Mouse (Mus musculus) kidney, embryonic 14.5 days (tissue): Measurements from ENCODE around the gene Prmt7. TPM values are rescaled to one million over a fixed set of nuclear protein-coding genes. Genes with fewer than 3 reads are reported as not detected.
A peak's percentile ranks its signal among the peaks of the same experiment; 100 is the strongest.

Source experiments
- ATAC-seq: fragments of 200-750 bp; cut with Nextera tagmentation; 2 replicates; pipeline ENCODE4 v1.8.0; 2017; ENCODE audit warnings: moderate number of reproducible peaks, mild to moderate bottlenecking, moderate TSS enrichment, moderate library complexity; ENCODE audit not compliant: low FRiP score, low TSS enrichment
- H3K27ac ChIP-seq: fragments of 300-500 bp; sonication (generic); 2 replicates; pipeline ENCODE4 v1.5.1; 2014; ENCODE audit warnings: low read depth, mild to moderate bottlenecking, low read length, moderate library complexity, mixed read lengths
- H3K27me3 ChIP-seq: fragments of 300-500 bp; sonication (generic); 2 replicates; pipeline ENCODE4 v1.6.1; 2014; ENCODE audit warnings: mild to moderate bottlenecking, low read length; ENCODE audit not compliant: control insufficient read depth, insufficient read depth
- H3K36me3 ChIP-seq: fragments of 300-500 bp; sonication (generic); 2 replicates; pipeline ENCODE4 v1.6.1; 2014; ENCODE audit warnings: low read length, mixed read lengths; ENCODE audit not compliant: control insufficient read depth, insufficient read depth
- H3K4me1 ChIP-seq: fragments of 300-500 bp; sonication (generic); 2 replicates; pipeline ENCODE4 v1.6.1; 2014; ENCODE audit warnings: low read length, mixed read lengths; ENCODE audit not compliant: control insufficient read depth, insufficient read depth
- H3K4me2 ChIP-seq: fragments of 300-500 bp; sonication (generic); replicated peaks from 2 replicates; pipeline ENCODE4 v1.6.1; 2014; ENCODE audit warnings: low read depth, mild to moderate bottlenecking, low read length
- H3K4me3 ChIP-seq: fragments of 300-500 bp; sonication (generic); 2 replicates; pipeline ENCODE4 v1.5.1; 2014; ENCODE audit warnings: mild to moderate bottlenecking, low read length
- H3K9ac ChIP-seq: fragments of 300-500 bp; sonication (generic); 2 replicates; pipeline ENCODE4 v1.6.1; 2014; ENCODE audit warnings: low read depth, mild to moderate bottlenecking, low read length, moderate library complexity
- H3K9me3 ChIP-seq: fragments of 300-500 bp; sonication (generic); 2 replicates; pipeline ENCODE4 v1.6.1; 2016; ENCODE audit warnings: low read length; ENCODE audit not compliant: control insufficient read depth
- WGBS: fragments of 180-500 bp; shearing (Covaris S2); extraction: QIAGEN DNeasy Blood & Tissue Kit; methylation state at CpG from one replicate; pipeline ENCODE4 v1.1.7; 2014; 5-methylcytosine and 5-hydroxymethylcytosine counted together
- polyA plus RNA-seq: library from polyadenylated mRNA; unstranded; fragments of >200 nt; fragmentation: Nextera tagmentation; extraction: Ambion mirVana; gene quantifications from 2 replicates; pipeline ENCODE4 v1.2.1, GENCODE M21; 2014

The Prmt7 gene
- polyA plus RNA-seq, 1 experiment from 2014 or later = 59.1 TPM

DNA sequence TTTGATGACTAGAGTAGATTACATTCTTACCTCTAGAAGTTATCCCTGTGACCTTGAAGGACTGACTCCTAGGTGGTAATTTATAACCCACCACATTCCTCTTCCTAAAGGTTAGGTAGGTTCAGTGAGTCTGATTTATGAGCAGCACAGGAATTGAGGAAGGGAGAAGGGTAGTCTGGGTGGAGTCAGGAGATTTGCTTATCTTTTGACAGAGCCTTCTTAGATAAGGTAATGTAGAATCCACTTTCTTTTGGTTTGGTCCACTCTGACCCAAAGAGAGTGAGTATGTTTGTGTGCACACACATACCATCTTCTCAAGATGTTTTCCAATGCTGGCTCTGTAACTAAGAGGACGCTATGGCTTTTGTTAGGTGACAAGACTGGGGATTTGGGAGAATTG, 33.1 kb upstream of the Prmt7 start:
- WGBS = 76% methylated on average over 1 of the region's 1 CpGs
- no peak for ATAC-seq
- Histone ChIP-seq H3K36me3 (peaks cover 12% of the 10 kb centered on the region), H3K27ac (no peak overlapping the region), H3K27me3 (no peaks in the 10 kb centered on the region), H3K4me2 (no peak overlapping the region), H3K9me3 (no peaks in the 10 kb centered on the region), H3K9ac (no peak overlapping the region), H3K4me3 (no peak overlapping the region), H3K4me1 (0 out of 2 replicates have a peak, but pooled peaks cover 5% of the 10 kb centered on the region)

DNA sequence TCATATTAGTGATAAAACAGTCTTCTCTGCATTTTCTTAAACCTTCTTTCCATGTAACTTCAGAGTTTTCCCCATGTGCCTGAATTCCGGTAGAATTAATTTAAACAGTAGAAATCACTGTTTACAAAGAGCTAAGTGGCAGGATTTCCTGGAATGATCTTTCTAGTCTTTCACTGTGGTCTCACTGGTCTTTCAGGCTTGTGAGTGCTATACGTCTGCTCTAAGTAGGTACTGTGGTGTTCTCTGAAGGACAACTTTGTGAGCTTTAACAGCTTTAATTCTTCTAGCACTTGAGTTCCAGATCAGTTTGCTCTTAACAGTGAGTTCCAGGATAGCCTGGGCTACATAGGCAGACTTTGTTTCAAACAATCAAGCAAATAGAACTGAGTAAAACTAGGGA, 32.3 kb upstream of the Prmt7 start:
- no peaks in the 10 kb centered on the region for H3K27me3 ChIP-seq
- no peak overlapping the region for H3K4me3 ChIP-seq
- ATAC-seq = no peak
- WGBS = 80% methylated on average over 2 of the region's 2 CpGs
- no peak overlapping the region for H3K9ac ChIP-seq
- H3K4me1 ChIP-seq = 0 out of 2 replicates have a peak, but pooled peaks cover 5% of the 10 kb centered on the region
- no peak overlapping the region for H3K4me2 ChIP-seq
- H3K9me3 ChIP-seq = no peaks in the 10 kb centered on the region
- H3K27ac ChIP-seq = no peak overlapping the region
- peaks cover 14% of the 10 kb centered on the region for H3K36me3 ChIP-seq

DNA sequence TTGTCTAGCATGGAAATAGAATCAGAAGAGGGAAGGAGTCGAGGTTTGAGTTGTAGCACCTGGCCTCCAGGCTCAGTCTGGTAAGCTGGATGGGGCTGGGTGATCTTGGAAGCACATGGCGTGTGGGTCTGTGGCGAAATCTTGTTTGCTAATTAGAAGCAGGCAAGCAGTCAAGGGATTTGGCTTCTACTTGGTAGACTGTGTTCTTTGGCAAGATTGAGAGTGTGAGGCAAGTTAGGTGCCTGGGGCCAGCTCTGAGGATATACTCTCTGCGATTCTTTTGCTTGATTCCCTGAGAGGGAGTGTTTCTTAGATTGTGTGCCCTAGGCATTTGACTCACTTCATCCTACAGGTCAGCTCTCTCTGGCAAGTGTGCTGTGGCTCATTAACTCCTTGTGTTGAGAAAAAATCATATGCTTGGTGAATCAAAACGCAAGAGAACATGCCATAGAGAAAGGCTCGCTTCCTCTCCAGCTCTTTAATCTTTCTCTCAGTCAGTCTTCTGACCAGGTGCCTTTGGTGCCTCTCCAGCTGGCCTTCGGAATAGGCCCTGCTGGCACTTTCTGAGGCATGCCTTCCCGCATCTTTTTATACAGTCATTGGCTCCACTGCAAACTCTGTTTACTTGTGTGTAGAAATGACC, 25.0 kb upstream of the Prmt7 start:
- ATAC-seq = no peak

DNA sequence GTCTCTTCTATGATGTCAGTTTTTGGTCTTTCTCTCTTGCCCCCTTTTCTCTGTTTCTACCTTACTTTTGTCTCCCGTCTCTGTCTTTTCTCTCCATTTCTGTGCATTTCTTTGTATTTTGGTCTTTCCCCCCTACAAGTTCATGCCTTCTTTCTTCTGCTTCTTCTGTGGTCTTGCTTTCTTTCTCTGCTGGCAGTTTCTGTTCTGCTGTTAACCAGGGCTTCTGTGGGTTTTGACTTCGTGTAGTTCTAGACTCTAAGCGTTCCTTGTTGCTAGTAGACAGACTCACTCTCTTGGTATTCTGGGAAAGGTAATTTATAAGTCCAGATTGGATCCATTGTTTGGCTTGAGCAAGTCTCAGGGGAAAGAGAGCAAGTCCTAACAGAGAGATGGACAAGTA, 24.3 kb upstream of the Prmt7 start:
- Histone ChIP-seq H3K4me2 (no peak overlapping the region), H3K9ac (no peak overlapping the region), H3K4me3 (no peak overlapping the region), H3K4me1 (peaks cover 10% of the 10 kb centered on the region; the same call in 1 of the 2 replicates), H3K9me3 (no peaks in the 10 kb centered on the region), H3K36me3 (peaks cover 23% of the 10 kb centered on the region), H3K27me3 (no peaks in the 10 kb centered on the region), H3K27ac (no peak overlapping the region)
- ATAC-seq = no peak
- 98% methylated on average over 3 of the region's 3 CpGs for WGBS

More for the DNA sequence above, 25.0 kb upstream of the Prmt7 start:
- no peak overlapping the region for H3K9ac ChIP-seq
- H3K36me3 ChIP-seq = peaks cover 20% of the 10 kb centered on the region
- 61% methylated on average over 8 of the region's 8 CpGs for WGBS
- H3K9me3 ChIP-seq = no peaks in the 10 kb centered on the region
- no peak overlapping the region for H3K4me3 ChIP-seq
- no peak overlapping the region for H3K4me2 ChIP-seq
- H3K27ac ChIP-seq = no peak overlapping the region
- H3K27me3 ChIP-seq = no peaks in the 10 kb centered on the region
- peaks cover 10% of the 10 kb centered on the region; the same call in 1 of the 2 replicates for H3K4me1 ChIP-seq

DNA sequence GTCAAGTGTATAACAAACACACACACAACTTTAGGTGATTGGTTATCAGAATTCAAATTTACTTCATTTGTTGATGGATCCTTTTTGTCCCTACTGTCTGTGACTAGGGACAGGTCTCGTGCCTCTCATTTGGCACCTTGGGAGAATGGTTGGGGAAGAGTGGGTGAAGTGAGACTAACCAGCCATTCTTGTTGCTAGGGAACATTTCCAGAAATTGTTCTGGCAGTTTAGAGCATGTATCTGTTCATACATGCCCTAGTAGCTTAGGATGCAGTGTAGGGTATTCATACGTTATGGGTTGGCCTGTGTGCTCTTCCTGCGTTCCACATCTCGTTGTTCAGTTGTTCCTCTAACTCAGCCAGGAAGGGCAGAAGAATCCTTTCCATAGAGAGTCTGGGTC, 21.6 kb upstream of the Prmt7 start:
- Histone ChIP-seq H3K4me3 (no peak overlapping the region), H3K36me3 (peaks cover 38% of the 10 kb centered on the region), H3K4me2 (no peak overlapping the region), H3K27ac (no peak overlapping the region), H3K9ac (no peak overlapping the region), H3K27me3 (no peaks in the 10 kb centered on the region), H3K4me1 (peaks cover 10% of the 10 kb centered on the region; the same call in 1 of the 2 replicates), H3K9me3 (no peaks in the 10 kb centered on the region)
- no peak for ATAC-seq
- 95% methylated on average over 4 of the region's 4 CpGs for WGBS

DNA sequence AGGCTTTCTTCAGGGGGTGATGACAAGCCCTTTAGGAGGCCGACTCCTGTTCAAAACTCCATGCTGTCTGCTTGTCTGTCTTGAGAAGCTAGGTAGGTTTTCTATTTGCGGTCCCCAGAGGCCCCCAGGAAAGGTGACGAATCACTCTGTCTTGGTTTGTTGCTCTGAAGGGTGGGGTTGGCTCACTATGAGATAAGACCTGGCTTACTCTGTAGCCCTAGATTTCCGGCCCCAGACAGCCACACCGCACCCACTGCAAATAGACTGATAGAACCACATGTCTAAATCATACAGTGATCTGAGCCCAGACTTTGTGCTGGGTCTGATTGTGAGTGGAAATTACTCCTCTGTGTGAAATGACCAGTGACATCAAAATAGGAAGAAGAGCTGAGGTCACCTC, 19.1 kb upstream of the Prmt7 start:
- H3K27me3 ChIP-seq = no peaks in the 10 kb centered on the region
- ATAC-seq = no peak
- peaks cover 60% of the 10 kb centered on the region for H3K36me3 ChIP-seq
- H3K4me3 ChIP-seq = no peak overlapping the region
- no peak overlapping the region for H3K4me2 ChIP-seq
- H3K4me1 ChIP-seq = no peaks in the 10 kb centered on the region
- H3K27ac ChIP-seq = no peak overlapping the region
- H3K9me3 ChIP-seq = no peaks in the 10 kb centered on the region
- no peak overlapping the region for H3K9ac ChIP-seq
- 91% methylated on average over 5 of the region's 5 CpGs for WGBS

DNA sequence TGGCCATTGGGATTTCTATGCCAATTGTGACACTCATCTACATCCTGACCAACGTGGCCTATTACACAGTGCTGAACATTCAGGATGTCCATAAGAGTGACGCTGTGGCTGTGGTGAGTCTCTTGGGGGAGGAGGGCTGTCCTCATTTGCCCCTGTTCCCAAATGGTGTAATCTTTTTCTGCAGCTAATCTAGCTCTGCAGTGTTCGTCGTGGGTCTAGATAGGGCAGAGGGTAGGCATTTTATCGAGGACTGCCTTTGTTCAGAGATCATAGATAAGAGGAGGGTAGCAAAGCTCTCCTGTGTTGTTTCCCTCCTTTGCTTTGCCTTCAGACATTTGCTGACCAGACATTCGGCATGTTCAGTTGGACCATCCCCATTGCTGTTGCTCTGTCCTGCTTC, 17.6 kb upstream of the Prmt7 start:
- Histone ChIP-seq H3K4me3 (no peak overlapping the region), H3K9me3 (no peaks in the 10 kb centered on the region), H3K36me3 (peaks cover 71% of the 10 kb centered on the region), H3K27me3 (no peaks in the 10 kb centered on the region), H3K9ac (no peak overlapping the region), H3K27ac (no peak overlapping the region), H3K4me1 (no peaks in the 10 kb centered on the region), H3K4me2 (no peak overlapping the region)
- ATAC-seq = no peak
- WGBS = 85% methylated on average over 6 of the region's 6 CpGs

DNA sequence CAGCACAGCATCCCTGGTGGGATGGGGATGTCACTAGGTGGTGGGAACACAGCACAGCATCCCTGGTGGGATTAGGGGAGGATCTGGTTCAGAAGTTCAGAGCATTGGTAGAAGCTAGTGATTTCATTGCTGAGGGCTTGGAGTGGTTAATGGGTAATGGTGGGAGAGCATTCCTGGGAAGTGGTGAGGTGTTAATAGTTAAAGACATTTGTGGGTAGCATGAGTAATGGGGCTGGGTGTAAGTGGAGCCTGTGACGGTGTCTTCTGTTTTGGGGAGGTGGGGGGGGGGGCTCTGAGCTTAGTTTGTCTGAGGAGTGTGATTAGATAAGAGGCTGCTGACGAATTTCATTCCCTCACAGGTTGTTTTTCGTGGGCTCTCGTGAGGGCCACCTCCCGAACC, 16.7 kb upstream of the Prmt7 start:
- no peaks in the 10 kb centered on the region for H3K4me1 ChIP-seq
- H3K27ac ChIP-seq = no peak overlapping the region
- peaks cover 70% of the 10 kb centered on the region for H3K36me3 ChIP-seq
- no peak for ATAC-seq
- H3K9me3 ChIP-seq = no peaks in the 10 kb centered on the region
- H3K27me3 ChIP-seq = no peaks in the 10 kb centered on the region
- H3K9ac ChIP-seq = no peak overlapping the region
- WGBS = 87% methylated on average over 5 of the region's 5 CpGs
- no peak overlapping the region for H3K4me3 ChIP-seq
- no peak overlapping the region for H3K4me2 ChIP-seq

DNA sequence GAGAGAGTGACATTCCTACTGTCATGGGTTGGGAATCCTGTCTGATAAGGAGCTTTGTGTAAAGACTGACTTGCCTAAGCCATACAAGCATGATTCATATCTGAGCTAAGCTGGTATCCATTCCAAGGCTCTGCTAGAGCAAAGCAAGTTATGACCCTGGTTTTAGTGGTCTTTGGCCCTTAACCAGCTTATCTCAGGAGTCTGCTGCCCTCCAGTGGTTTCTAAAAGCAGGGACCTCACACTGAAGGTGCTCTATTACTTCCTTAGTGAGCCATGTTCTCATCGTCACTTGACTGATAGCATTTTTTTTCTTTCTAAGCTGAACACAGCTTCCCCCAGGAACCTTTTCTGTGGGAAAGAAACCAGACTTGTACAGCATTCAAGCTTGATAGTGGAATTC, 12.0 kb upstream of the Prmt7 start:
- Histone ChIP-seq H3K9me3 (no peaks in the 10 kb centered on the region), H3K4me2 (no peak overlapping the region), H3K4me3 (no peak overlapping the region), H3K36me3 (peaks cover 84% of the 10 kb centered on the region), H3K4me1 (no peaks in the 10 kb centered on the region), H3K27me3 (no peaks in the 10 kb centered on the region), H3K27ac (no peak overlapping the region), H3K9ac (no peak overlapping the region)
- 0 out of 2 replicates have a peak, but pooled peaks have one; percentile 64 for ATAC-seq
- WGBS = 23% methylated on average over 1 of the region's 1 CpGs
